Mouse (Mus musculus): Measurements from ENCODE around the gene Hvcn1.
A peak's percentile ranks its signal among the peaks of the same experiment; 100 is the strongest.

The Hvcn1 gene

DNA sequence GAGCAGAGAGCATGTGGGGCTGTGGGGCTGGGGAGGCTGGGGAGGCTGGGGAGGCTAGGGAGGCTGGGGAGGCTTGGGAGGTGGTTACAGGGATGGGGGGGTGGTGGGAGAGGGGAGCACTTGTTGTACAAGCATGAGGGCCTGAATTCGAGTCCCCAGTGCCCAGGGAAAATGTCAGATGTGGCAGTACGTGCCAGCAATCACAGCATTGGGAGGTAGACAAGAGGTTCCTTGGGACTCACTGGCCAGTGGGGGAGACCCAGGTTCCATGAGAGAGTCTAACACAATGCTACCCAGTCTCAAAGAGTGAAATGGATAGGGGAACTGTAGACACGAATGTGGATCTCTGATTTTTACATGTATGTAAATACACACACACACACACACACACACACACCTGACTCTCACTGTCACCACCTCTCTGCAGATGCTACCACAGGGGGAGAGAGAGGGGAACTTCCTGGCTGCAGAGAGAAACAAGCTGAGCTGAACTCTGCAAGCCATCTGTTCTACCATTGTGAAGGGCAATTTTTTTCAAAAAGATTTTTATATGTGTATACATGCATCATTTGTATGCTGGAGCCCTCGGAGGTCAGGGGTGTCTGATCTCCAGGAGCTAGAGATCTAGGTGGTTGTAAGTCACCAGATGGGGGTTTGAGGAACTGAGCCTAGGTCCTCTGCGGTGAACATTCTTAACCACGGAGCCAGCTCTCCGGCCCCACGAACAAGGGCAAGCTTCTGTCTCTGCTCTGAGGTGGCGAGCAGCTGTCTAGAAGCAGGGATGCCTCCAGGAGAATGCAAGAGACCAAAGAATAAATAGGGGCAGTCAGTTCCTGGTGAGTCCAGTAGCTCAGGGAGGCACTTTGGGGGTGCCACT is 28.0 kb downstream of the Hvcn1 start:
- DNase-seq (ENCODE audit: extremely low spot score), result no peak

DNA sequence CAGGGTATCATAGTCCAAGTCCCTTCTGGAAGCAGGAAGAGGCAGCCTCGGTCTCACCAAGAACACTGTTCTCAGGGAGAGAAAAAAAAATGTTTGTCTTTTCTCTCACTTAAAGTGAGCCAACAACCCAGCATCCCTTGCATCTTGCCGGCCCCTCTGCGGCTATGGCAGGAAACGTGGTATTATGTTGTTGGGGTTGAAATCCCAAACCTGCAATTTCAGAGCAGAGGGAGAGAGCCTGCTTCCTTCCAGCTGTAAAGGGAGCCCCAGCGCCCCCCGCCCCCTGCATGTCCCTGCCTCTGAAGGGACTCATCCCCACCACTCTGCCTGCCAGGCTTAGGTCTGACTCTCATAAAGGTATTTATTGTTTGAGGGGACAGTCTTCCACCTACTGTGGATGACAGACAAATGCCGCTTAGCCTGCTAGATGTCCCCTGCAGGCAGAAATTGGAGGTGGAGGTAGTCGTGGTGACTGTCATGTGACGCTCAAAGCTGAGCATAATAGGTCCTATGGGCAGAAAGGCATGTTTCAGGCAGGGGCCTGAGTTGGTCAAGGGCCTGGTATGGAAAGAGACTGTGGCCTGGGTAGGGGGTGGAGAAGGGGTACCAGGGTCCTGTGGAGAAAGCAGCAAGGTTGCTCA is 28.7 kb downstream of the Hvcn1 start:
- no peak for DNase-seq (ENCODE audit: extremely low spot score)

DNA sequence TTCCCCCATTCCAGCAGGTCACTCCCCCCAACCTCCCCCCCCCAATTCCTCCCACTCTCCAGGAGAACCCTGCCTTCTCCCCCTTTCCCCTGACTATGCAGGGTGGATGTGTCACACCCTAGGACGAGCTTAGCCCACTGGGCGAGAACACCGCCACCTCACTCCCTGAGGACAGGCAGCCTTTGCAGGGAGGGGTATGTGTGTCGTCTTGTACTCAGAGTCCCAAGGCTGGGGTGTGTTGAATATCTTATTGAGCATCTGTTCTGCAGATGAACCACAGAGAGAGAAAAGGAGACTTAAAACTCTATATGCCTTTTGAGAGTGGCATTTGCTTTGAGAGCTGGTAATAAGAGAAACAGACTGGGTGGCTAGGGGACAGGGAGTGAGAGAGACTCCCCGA is 30.6 kb downstream of the Hvcn1 start:
- DNase-seq (ENCODE audit: extremely low spot score), result no peak

DNA sequence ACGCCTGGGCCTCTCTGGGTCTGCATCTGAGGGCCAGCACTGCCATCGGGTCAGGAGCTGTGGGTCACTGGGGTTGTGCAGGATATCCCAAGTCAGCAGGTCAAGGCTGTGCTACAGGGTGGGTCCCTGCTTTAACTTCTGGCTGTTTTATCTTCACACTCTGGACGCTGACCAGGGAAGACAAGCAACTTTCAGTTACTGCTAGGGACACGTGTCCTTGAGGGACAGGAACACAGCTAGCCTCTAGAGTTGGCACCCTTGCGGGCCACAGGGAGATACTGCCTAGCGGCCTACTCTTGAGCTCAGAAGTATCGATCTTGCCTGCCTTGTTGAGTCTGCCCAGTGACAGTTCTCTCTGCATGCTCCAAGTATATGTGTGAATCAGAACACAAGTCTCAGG is 33.0 kb downstream of the Hvcn1 start:
- DNase-seq (ENCODE audit: extremely low spot score), result no peak

DNA sequence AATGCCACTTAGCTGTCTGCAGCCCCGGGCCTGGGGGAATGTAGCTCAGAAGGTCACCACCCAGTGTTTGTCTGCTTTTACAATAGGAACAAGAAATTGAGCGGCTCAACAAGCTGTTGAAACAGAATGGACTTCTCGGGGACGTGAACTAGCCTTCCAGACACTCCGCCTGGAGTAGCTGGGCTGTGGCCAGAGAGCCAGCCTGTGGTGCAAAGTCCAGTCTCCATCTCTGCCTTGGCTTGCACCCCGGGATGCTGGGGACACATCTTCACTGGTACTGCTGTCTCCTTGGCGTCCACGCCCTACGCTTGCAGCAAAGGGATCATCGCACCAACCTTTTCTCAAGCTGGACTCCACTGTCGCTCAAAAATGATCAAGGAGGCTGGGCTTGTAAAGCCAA is 33.9 kb downstream of the Hvcn1 start:
- no peak for DNase-seq (ENCODE audit: extremely low spot score)

DNA sequence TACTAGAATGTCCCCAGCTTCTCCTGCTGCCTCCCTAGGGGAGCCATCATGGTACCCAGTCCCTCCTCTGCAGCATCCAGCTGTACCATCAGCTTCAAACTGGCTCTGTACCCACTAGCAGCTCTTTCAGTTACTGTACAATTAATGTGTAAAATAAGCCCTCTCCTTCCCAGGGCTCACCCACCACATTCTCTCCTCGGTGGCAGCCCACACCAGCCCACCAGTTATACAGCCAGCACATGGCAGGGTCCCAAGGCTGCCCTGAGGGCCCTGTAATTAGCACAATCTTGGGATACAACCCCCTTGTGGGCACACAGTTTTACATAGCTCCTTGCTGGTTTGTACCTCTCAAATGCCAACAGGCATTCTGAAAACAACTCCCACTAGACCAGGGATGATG is 34.4 kb downstream of the Hvcn1 start:
- DNase-seq (ENCODE audit: extremely low spot score), result no peak

DNA sequence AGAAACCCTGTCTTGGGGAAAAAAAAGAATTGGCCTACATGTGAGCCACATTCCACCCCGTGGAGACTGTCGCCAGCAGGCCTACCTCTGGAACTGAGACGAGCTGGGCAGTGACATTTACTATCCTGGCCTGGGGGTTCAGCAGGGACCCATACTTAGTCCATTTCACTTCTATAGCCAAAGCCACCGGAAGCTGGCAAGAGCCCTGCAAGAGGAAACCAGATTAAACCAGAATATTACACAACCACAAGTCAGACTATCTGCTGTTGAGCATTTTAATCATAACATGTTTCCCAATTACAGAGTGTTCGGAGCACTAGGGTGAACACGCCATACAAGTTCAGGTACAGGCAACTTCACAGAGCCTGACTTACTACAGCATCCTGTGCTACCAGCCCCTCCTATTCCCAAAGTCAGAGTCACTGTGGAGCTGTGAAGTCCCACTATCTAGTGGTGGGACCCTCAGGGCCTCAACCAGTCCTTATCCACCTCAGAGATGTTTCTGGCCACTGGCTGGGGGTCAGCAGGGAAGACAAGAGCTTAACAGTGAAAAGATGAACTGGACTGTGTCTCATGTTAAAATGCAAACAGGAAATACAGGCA is 36.0 kb downstream of the Hvcn1 start:
- DNase-seq (ENCODE audit: extremely low spot score), result no peak

DNA sequence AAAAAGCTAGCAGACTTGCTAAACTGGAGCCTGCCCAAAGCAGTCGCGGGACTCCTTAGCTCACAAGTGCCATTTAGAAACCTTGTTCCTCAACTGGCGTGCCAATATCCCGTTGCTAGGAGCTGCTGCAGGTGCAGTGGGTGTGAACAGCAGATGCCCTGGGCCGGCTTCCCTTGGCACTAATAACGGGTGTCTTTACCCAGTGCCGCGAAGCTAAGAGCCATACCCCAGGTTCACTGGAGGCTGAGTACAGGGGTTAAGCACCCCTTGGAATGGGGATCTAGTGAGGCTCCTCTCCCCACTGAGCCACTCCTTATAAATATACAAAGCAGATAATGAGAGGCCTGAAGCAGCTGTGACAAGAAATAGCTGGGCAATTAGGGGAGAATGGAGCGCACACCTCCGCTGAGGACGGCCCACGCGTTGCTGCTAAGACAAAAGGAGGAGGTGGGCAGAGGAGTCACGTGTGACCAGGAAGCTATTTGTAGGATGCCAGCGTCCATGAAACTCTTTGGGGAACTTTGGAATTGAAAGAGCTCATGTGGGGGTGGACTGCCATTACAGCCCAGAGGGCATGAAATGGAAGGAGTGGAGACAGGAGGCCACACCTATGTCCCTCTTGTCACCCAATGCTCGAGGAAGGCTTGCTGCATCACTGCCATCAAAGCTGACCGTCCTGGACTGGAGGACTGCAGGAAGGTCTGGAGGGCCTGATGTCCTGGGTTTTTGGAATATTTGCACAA is 37.3 kb downstream of the Hvcn1 start:
- no peak for DNase-seq (ENCODE audit: extremely low spot score)

DNA sequence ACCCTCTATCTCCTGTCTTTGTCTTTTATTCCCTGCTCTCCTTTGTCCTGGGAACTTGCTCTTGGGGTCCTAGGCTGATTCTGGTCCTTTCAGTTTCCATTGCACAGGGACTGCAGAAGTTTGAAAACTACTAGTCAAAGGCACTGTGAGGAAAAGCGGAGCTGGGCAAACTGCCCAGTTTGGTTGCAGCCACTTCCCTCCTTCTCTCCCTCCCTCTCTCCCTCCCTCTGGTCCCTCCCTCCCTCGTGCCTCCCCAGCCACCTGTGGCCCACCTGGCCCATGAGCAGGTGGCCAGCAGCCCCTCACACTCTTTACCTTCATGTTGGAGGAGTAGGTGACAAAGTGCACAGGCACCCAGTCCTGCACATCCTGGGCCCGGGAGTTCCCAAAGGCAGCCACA is 38.6 kb downstream of the Hvcn1 start:
- no peak for DNase-seq (ENCODE audit: extremely low spot score)

DNA sequence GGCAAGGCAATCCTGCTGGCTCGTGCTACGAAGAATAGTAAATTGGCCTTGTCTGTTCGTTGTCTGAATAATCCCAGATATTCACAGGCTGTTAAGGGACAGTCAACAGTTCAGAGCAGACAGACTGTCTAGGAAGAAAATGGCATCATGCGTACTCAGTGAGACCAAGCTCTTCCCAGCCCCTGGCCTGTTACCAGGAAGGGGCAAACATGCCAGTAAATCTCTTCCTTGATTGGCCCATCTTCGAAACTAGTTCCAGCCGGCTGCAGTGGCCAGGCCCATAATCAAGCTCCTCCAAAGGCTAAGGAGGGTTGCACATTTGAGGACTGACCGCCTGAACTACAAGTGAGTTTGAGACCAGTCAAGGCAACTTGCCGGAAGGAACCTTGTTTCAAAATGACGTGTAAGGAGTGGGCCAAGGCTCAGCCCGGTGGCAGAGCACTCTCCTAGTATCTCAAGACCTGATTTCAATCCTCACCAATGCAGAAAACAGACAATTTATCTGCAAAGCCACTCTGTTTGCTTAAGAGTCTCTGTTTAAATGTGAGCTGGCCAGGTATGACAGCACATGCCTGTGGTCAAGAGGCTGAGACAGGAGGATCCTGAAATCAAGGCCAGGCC is 40.1 kb downstream of the Hvcn1 start:
- DNase-seq (ENCODE audit: extremely low spot score), result no peak

DNA sequence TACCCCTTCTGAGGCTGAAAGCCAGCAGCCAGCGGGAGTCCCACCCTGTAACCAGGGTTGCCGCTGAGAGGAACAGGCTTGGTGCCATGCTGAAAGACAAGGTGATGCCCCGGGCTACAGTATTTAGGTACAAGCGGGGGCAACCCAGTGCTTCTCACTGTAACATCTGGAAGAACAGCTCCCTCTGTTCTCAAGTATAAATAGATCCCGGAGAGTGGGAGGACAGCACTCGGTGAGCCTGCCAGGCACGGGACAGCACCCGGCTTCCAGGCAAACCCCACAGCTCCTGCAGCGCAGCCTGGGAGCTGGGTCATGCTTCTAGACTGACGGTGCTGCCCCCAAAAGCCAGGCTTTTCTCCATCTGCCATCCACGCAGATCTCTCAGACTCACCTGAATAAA is 40.9 kb downstream of the Hvcn1 start:
- DNase-seq (ENCODE audit: extremely low spot score), result no peak

DNA sequence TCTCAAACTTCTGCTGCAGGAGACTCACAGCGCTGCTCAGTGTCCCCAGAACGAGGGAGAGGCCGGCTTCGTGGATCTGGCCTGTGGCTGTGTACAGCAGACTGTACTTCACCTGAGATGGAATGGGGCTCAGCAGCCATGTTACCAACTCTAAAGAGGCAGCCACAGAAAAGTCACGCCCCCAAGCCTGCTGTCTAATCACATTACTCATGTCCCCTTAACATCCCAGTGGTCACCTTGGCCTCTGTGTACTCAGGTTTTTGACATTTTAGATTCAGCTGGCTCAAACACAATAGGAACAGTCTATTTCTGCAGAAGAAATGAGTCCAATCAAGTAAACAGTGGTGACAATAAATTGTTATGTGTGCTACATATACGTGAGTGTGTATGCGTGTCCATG is 41.3 kb downstream of the Hvcn1 start:
- DNase-seq (ENCODE audit: extremely low spot score), result no peak

DNA sequence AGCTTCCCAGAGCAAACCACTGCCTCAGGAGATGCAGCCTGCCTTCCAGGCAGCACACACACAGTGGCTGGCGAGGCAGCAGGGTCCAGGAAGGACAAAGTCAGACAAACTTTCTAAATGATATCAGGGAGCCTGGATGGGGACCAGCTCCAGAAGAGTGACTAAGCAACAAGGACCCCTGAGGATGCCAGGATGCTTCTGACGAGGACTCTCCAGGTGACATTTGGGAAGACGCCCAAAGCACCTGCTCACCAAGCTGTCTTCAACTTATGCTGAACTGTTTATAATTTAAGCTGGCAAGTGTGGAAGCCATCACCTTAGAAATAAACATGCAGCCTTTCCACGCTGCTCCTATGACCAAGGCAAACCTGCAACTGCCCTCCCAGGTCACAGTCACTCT is 42.7 kb downstream of the Hvcn1 start:
- no peak for DNase-seq (ENCODE audit: extremely low spot score)

DNA sequence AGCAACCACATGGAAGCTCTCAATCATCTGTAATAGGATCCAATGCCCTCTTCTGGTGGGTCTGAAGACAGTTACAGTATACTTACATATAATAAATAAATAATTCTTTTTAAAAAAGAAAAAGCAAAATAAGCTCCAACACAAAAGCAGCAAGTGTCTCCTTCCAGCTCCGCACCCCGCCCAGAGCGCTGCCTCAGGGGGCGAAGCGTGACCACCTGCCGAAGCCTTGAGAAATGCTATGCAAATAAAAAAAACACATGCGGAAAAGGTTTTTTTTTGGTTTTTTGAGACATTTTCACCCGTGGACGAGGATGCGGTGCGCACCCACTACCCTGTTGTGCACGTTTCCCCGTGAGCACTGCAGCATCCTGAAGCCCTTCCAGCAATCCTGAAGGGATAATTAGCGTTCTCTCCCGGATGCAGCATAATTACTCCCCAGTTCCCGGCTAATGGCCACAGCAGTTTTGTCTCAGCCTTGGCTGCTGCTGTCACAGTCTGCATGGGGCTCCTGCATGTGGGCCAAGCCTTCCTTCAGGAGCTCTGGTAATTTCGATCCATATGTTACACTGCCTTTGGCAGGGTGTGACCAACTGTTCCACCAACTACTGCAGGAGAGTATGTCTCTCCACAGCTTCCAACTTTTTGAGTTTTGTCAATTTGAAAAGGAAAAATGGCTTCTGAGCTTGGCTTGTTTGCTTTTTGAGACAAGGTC is 45.4 kb downstream of the Hvcn1 start:
- no peak for DNase-seq (ENCODE audit: extremely low spot score)

DNA sequence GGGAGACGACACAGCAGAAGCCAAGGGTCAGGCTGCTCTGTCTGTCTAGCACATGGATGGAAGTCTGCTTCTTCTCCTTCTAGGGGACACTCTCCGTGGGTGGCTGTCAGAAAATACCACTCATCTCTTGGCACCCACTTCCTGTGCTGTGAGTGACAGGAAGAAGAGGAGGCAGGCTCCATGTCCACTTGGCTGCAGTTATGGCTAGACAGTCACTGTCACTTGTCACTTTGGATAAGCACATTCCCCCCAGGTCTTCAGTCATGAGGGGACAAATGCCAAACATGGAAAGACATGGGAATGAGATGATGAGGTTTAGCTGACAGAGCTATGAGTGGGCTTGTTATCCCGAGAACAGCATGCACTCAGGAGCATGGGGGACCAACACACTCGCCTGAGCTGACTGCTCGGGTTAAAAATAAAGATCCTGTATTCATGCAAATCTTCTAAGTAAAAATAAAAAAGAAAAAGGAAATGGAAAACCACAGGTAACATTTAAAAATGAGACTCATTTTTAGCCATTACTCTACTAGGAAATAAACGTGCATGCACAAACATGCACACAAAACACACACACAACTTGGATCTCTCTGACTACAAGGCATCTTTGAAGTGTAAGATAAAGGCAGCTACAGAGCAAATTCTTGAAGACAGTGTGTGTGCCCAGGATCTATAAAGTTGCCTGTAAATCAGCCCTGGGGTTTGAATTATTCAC is 51.6 kb downstream of the Hvcn1 start:
- no peak for DNase-seq (ENCODE audit: extremely low spot score)

DNA sequence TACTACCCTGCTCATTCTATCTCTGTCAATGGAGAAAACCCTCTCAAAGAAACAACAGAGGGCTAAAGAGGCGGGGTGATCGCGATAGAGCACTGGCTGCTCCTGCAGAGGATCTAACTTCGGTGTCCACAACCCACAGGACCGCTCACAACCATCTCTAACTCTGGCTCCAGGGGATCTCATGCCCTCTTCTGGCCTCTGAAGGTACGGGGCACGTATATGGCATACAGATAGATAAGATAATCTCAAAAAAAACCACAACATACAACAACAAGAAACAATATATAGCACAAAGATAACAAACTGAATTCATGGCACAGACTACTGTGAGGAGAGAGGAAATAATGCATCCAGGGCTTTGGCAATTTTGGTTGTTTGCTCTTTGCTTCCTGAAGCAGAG is 55.5 kb downstream of the Hvcn1 start:
- DNase-seq (ENCODE audit: extremely low spot score), result no peak

DNA sequence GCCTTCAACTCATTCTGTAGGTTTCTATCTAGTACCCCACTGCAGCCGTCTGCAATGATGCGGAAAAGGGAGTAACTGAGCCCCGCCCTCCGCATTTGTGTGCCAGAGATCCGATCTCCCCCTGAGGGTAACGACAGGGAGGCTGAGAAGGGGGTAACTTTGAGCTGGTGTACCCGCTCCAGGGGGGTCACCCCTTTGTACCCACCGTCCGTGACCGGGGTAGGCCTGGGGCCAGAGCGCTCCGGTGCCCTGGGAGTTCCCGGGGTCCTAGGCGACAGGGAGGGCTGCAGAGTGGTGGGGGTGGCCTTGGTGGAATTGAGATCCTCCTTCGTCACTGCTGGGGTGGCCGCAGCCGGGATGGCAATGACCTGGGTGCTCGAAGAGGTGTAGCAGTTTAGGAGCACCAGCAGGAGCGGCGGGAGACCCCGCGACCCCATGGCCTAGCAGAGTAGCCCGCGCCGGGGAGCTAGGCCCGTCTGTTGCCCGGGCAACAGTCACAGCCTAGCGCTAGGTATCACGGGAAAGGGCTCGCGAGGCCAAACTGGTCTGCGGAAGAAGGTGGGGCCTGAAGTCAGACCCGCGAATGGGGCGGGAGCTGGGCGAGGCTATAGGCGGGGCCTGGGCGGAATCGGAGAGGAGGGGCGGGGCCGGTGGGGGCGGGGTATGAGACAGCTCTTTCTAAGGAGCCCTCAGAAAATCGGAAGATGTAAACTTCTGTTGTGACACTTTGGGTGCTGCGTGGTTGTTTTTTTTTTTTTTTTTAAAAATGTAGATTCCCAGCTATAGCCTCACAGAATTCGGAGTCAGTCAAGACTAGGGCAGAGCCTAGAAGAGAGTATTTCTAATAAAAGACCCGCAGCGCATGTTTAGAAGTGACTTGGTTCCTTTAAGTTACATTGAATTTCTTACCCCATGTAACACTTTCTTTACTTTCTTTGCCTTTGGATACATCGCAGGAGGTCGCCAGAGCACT is 57.6 kb downstream of the Hvcn1 start, which contains the start of gene Tctn1:
TSS of gene Tctn1 (minus strand) at position 528 of the 973 bp plus-strand sequence.
- peak; percentile 96 for DNase-seq (ENCODE audit: extremely low spot score)

DNA sequence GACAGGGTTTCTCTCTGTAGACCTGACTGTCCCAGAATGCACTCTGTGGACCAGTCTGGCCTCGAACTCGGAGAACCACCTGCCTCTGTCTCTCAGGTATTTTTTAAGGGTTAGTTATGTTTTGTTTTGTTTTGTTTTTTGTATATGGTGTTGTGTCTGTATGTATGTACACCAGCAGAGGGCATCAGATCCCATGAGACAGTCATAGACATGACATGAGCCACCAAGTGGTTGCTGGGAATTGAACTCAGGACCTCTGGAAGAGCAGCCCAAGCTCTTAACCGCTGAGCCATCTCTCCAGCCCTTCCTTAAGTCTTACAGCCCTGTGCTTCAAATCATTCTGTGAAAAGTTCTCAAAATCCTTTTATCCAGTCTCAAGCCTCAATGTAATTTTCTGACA is 58.6 kb downstream of the Hvcn1 start:
- DNase-seq (ENCODE audit: extremely low spot score), result no peak

DNA sequence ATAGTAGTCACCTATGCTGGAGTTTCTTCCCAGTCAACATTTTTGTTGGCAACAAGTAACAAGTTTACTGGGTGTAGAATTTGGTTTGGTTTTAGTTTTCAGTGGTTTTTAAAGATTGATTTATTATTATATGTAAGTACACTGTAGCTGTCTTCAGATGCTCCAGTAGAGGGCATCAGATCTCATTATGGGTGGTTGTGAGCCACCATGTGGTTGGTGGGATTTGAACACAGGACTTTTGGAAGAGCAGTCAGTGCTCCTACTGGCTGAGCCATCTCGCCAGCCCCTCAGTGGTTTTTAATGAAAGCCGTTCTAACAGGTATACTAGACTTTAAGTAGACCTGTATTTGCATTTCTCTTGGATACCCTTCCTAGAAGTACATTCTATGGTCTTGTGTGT is 59.3 kb downstream of the Hvcn1 start:
- DNase-seq (ENCODE audit: extremely low spot score), result no peak
